Mouse (Mus musculus) mouse embryonic stem cell (cell line): Measurements from ENCODE around the gene Aurkaip1.
"Not testable (repeated sequence)": the region's sequence is repeated elsewhere in the genome, so short reads cannot be mapped to it uniquely, and the experiment has no call there.

Experiments
- in situ Hi-C, 2 experiments: fragments of 300-500 bp; cut with MboI; formaldehyde crosslinking; loops; 1 replicate in 1 of 2; 3 replicates in 1 of 2; pipeline ENCODE4 v1.14.3; 2019 to 2020; ENCODE audit warnings: low sequenced_read_pairs in 2 of 2, low pct_unique_long_range_greater_than_20kb in 1 of 2, mixed read lengths in 1 of 2; ENCODE audit not compliant: unreplicated experiment in 1 of 2

The Aurkaip1 gene

GRCm38 (mm10) chr4:155831205-155831766 lies at the start of gene Aurkaip1:
Gene Aurkaip1, plus strand, starts transcription at chr4:155831272.
- in situ Hi-C loops: no loop called here

- in situ Hi-C loops: no loop called here
Observed at GRCm38 (mm10) chr4:155783486-155784080, 47.5 kb upstream of the Aurkaip1 start.

- in situ Hi-C loops: no loop called here
Observed at GRCm38 (mm10) chr4:155784081-155784701, 46.9 kb upstream of the Aurkaip1 start.

- in situ Hi-C loops: no loop called here
Observed at GRCm38 (mm10) chr4:155785246-155785645, 45.8 kb upstream of the Aurkaip1 start.

- in situ Hi-C loops: no loop called here
Observed at GRCm38 (mm10) chr4:155785819-155786218, 45.3 kb upstream of the Aurkaip1 start, which contains the start of gene Tmem88b. Gene Tmem88b, minus strand, starts transcription at chr4:155785874.

GRCm38 (mm10) chr4:155788300-155788699 lies 42.8 kb upstream of the Aurkaip1 start:
- in situ Hi-C loops: no loop called here

- in situ Hi-C loops: not testable (repeated sequence)
Observed at GRCm38 (mm10) chr4:155788833-155789232, 42.2 kb upstream of the Aurkaip1 start.

GRCm38 (mm10) chr4:155790021-155790489 lies 41.0 kb upstream of the Aurkaip1 start, which contains the start of gene Ankrd65:
Gene Ankrd65, plus strand, starts transcription at chr4:155790439.
- in situ Hi-C loops: no loop called here

GRCm38 (mm10) chr4:155790650-155791161 lies 40.4 kb upstream of the Aurkaip1 start:
- in situ Hi-C loops: no loop called here

GRCm38 (mm10) chr4:155791240-155791933 lies 39.7 kb upstream of the Aurkaip1 start:
- in situ Hi-C loops: no loop called here

GRCm38 (mm10) chr4:155793730-155794129 lies 37.3 kb upstream of the Aurkaip1 start:
- in situ Hi-C loops: no loop called here

GRCm38 (mm10) chr4:155802075-155802474 lies 29.0 kb upstream of the Aurkaip1 start:
- in situ Hi-C loops: no loop called here

GRCm38 (mm10) chr4:155802741-155803339 lies 28.2 kb upstream of the Aurkaip1 start, which contains the start of gene Mrpl20:
Gene Mrpl20, plus strand, starts transcription at chr4:155802878.
- in situ Hi-C loops: no loop called here

- in situ Hi-C loops: no loop called here
Observed at GRCm38 (mm10) chr4:155803340-155804041, 27.6 kb upstream of the Aurkaip1 start.

- in situ Hi-C loops: no loop called here
Observed at GRCm38 (mm10) chr4:155807841-155808240, 23.2 kb upstream of the Aurkaip1 start.

GRCm38 (mm10) chr4:155811929-155812664 lies 19.0 kb upstream of the Aurkaip1 start, which contains the start of gene Ccnl2:
Gene Ccnl2, plus strand, starts transcription at chr4:155812489.
- in situ Hi-C loops: no loop called here

- in situ Hi-C loops: no loop called here
Observed at GRCm38 (mm10) chr4:155812665-155813181, 18.3 kb upstream of the Aurkaip1 start.
